Mouse (Mus musculus): ENCODE data around the gene Vipr1. TPM values are rescaled to one million over a fixed set of nuclear protein-coding genes. Genes with fewer than 3 reads are reported as not detected.

Vipr1 gene
- total RNA-seq, 2 experiments from 2014 or later, result 2.5 to 2.6 TPM

DNA sequence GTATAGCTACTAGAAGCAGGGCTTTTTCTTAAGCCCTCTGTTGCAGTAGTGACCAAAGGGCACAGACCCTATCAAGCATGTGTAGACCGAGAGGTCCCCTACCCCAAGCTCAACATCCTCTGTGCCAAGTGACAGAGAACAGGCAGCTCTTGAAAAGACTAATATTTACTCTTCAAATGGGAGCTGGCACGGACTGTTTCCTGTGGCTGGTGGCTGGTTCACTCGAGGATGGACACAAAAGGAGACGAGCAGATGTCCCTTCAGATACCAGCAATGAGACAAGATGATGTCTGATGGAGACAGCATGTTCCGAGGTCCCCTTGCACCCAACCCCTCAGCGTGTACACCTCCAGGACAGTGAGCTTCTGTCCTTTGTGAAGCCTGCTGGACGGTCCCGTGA lies 35.0 kb downstream of the Vipr1 start:
- no peak for DNase-seq

DNA sequence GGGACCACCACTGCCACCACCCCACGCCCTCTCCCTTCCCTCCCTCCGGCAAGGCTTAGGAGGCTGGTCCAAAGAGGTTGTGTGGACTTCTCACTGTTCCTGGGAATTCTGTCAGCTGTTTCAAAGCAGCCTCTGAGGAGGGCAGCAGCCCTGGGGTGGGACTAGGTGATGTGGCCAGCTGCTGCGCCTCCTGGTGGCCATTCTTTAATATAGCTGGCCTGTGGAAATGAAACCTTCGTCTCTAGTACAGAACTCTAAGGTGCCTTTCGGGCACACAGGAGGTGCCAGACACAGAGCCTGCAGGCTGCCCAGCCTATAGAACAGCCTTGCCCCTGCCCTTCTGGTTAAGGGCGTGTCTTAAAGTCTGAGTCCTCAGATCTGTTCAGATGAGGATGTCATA lies 37.0 kb downstream of the Vipr1 start:
- peak; percentile 53 for DNase-seq

DNA sequence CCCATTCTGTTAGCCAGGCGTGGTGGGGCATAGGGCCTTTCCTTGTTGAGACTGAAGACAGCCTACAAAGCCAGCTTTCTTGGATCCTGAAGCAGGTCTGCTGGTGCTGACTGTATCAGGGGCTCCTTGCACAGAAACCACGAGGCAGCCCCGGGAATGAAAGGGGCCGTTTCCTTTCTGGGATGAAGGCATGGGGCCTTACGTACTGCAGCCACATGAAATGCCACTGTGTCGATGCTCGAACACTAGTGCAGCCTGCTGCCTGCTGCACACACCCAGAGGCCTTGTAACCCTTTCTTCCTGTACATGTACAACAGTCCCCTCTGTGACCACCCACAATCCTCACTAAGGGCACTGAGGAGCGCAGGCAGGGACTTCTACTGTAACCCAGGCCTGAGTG lies 38.7 kb downstream of the Vipr1 start:
- DNase-seq, result no peak

- DNase-seq, result no peak
Measured at GRCm38 (mm10) chr9:121682037-121682680, 39.6 kb downstream of the Vipr1 start.

DNA sequence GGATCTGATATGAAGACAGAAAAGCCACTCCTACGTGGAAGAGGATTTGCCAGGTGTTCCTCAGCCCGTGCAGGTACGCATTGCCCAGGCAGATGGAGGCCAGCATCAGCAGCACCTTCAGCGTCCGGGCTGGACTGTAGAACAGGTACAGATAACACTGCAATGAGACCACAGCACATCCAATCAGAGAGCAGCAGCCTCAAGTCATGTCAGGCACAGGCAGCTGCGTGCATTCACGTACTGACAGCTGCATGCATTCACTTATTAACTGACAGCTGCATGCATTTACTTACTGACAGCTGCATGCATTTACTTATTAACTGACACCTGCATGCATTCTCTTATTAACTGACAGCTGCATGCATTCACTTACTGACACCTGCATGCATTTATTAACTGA lies 42.2 kb downstream of the Vipr1 start:
- no peak for DNase-seq

DNA sequence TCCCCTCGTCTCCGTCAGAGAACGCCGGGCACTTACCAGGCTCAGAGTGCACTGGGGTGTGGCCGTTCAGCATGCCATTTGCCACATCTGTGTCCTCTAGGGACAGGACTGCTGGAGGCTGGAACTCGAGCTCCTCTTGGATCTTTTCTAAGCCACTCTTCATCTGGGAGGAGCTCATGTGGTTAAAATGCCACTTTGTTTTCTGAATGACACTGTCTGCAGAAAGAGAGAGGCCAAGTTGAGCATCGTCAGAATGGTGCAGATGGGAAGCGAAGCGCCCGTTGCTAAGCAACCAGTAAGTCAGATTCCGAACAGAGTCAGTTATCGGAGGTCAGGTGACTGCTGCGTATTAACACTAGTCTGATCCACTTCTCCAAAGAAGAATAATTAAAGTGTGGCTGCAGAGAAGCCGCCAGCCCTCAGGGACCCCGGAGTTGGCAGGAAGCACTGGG lies 47.7 kb downstream of the Vipr1 start:
- no peak for DNase-seq

DNA sequence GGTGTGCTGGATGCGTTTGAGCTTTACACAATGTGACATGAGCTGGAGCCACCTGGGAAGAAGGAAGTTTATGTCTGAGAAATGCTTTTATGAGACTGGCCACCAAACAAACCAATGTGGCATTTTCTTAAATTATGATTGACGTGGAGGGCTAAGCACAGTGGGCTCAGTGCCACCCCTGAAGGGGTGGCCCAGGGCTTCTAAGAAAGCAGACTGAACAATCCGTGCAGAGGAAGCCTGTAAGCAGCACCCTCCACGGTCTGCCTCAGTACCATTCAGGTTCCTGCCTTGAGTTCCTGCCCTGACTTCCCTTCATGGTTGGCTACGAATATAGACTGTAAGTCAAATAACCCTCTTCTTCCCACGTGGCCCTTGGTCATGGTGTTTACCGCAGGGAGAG lies 48.2 kb downstream of the Vipr1 start:
- DNase-seq, result no peak

GRCm38 (mm10) chr9:121694736-121695135 lies 52.2 kb downstream of the Vipr1 start:
- no peak for DNase-seq

DNA sequence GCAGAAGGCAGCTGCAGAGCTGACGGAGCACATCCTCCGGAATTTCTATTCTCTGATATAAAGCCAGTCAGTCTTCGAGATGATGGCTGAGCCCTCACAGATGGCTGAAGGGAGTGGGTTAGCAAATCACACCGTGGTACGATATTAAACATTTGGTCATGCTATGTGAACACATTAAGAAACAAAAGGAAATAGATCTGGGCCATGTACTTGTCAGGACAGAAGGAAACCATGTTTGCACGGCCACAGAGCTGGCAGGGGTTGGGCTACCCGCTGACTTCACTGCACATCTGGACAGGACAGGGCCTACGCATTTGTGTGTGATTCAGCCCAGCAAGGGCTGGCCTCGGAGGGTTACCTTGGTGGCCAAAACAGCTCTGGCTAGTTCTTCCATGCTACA lies 54.1 kb downstream of the Vipr1 start:
- no peak for DNase-seq

DNA sequence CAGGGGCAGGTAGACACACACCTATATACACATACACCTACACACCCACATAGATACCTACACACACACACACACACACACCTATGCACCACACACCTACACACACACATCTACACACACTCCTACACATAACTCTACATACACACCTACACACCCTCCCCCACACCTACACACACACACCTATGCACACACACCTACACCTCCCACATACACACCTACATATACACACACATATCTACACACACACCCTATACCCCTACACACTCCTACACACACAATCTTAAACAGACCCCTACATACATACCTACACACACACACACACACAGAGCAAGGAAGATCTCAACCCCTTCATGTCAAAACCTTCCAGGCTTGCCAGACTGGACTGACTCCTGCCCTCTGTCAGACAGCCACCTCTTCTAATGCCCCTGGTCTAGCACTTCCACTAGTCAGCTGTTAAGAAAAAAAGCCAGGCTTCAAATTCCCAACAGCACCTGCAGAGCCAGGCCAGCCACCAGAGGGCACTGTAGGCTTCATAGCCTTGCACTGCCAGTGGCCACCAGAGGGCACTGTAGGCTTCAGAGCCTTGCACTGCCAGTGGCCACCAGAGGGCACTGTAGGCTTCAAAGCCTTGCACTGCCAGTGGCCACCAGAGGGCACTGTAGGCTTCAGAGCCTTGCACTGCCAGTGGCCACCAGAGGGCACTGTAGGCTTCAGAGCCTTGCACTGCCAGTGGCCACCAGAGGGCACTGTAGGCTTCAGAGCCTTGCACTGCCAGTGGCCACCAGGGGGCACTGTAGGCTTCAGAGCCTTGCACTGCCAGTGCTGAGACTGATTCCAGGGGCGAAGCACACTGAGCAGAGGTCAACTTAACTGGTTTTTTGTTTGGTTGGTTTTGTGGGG lies 54.9 kb downstream of the Vipr1 start:
- DNase-seq, result peak; percentile 59

DNA sequence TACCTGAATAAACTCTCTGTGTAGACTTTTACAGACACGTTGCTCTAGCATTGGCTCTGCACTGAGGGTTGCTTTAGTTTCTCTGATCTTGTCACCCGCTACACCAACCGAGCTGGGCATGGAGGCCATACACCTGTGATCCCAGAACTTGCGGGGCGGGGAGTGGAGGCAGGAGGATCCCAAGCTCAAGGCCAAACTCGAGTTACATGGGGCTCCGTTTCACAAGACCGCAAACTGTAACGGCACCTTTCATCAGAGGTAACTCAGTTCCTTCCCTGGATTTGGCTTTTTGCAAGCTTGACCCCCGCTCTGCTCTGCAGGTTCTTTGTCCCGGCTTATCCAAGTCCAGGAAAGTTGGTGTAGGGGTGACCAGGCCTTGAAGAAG lies 61.7 kb downstream of the Vipr1 start:
- DNase-seq, result no peak

DNA sequence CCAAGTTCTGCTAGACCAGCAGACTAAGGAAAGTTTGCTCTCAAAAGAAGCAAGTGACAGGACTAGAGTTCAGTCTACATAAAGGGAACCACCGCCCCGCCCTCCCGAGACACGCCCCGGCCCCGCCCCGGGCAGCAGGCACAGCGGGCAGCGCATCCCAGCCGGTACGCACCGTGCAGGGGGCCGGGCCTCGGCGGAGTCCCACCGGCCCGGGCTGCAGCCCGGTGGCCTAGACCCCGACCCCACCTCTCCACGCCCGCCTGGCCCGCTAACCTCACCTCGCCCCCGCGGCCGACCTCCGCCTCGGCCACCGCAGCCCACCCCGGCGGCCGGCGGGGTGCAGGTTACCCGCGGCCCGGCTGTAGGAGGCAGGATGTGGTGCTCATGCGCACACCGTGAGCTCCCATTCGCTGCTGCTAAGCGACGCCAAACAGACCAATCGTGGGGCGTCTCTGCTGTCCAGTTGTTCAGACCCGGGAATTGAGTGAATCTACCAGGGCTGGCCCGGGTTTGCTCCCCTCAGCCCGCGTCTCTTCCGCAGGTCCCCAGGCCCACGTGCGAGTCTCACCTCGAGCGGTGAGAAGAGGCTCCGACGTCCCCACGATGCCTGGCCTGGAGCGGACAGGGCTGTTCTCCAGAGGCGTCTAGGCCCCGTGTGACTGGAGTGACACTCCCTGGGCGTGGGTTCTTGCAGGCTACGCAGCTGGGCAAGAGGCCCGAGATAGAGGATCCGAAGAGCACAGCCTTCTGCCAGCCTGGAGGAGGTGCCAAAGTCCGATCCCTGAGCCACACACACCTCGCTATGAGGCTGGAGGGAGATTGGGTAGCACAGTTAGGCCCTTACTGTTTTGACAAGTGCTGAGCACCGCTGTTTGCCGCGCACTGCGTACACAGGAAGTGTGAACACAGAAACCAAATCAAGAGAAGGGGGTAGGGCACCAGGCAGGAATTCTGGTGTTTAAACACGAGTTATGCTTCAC lies 62.4 kb downstream of the Vipr1 start, which contains the start of gene Sec22c:
TSS of gene Sec22c (minus strand) at position 845 of the 980 bp plus-strand sequence.
- peak; percentile 92 for DNase-seq

GRCm38 (mm10) chr9:121706029-121706675 lies 63.6 kb downstream of the Vipr1 start:
- DNase-seq, result no peak

DNA sequence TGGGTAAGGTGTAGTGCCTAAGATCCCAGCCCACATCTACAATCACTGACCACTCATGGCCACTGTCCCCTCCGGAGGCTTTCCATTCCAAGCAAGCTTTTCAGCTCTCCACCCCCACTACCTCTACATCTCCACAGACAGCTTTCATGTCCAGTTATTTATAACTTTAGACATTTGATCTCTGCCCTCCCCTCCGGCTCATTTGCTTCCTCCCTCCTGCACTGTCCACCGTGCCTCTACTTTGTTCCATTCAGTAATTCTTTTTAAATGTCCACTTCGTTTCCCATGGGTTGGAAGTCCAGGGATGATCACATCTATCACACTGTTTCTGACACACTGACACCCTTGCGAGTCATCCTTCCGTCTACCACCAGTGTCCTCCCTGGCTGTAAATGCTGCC lies 65.3 kb downstream of the Vipr1 start:
- no peak for DNase-seq

GRCm38 (mm10) chr9:121708506-121709486 lies 66.3 kb downstream of the Vipr1 start:
- no peak for DNase-seq

- DNase-seq, result peak; percentile 98
Measured at GRCm38 (mm10) chr9:121709898-121710583, 67.5 kb downstream of the Vipr1 start, which contains the start of gene Ss18l2. Gene Ss18l2 (plus strand): TSS chr9:121710329.

- DNase-seq, result no peak
Measured at GRCm38 (mm10) chr9:121710584-121710975, 68.1 kb downstream of the Vipr1 start.

- DNase-seq, result no peak
Measured at GRCm38 (mm10) chr9:121717048-121717447, 74.5 kb downstream of the Vipr1 start.

DNA sequence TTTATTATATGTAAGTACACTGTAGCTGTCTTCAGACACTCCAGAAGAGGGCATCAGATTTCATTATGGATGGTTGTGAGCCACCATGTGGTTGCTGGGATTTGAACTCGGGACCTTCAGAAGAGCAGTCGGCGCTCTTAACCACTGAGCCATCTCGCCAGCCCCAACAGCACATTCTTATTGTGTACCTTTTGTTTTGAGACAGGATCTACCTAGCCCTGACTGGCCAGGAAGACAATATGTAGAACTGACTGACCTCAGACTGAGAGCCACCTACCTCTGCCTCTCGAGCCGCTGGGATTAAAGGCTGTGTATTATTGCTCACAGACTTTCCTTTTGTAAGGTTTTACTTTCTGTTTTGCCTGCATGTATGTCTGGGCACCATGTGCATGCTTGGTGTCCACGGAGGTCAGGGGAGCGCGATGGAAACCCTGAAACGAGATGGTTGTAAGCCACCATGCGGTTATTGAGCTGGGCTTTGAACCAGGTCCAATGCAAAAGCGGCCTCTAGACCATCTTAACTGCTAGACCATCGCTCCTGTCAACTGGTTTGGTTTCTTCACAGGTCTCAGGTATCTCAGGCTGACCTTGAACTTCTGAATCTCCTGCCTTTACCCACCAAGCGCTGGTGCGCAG lies 75.7 kb downstream of the Vipr1 start:
- peak; percentile 22 for DNase-seq
